Mouse (Mus musculus): Measurements from ENCODE around the gene Hist1h4d. TPM values are rescaled to one million over a fixed set of nuclear protein-coding genes. Genes with fewer than 3 reads are reported as not detected.

Gene Hist1h4d
- total and polyA plus RNA-seq, 3 experiments: 11.7 to 1,889 TPM; not detected in 1

GRCm38 (mm10) chr13:23551931-23552914, 29.2 kb upstream of the Hist1h4d start:
- H3K79me2 ChIP-seq (ENCODE audit: control insufficient read depth, insufficient read depth, low read length, poor library complexity): peaks cover 3% of the 10 kb centered on the region; the same call in 1 of the 2 replicates
- H3K9me3 ChIP-seq (replicated peaks; ENCODE audit: insufficient read depth, low read length): no peaks in the 10 kb centered on the region
- H3K27me3 ChIP-seq (ENCODE audit: control insufficient read depth in 1 of 2, insufficient read depth in 2 of 2, low read length in 2 of 2): no peaks in the 10 kb centered on the region
- H3K4me1 ChIP-seq (ENCODE audit: control insufficient read depth in 1 of 2, insufficient read depth in 2 of 2, low read length in 2 of 2): peaks cover 0 to 11% of the 10 kb centered on the region in 2 experiments; a peak in 1 of 4 replicates
- peaks cover 0 to 43% of the 10 kb centered on the region in 2 experiments; a peak in 2 of 4 replicates for H3K36me3 ChIP-seq (ENCODE audit: control insufficient read depth in 1 of 2, insufficient read depth in 2 of 2, low read length in 2 of 2)
- peak overlapping the region; percentile 100 for H3K27ac ChIP-seq (ENCODE audit: control insufficient read depth, low read depth, low read length)
- peak overlapping the region in 1 of 2 experiments; percentile 35; a peak in 2 of 4 replicates for H3K4me3 ChIP-seq (ENCODE audit: control insufficient read depth in 1 of 2, insufficient read depth in 1 of 2, low read depth in 2 of 2, low read length in 2 of 2)
- TF ChIP-seq MYB (IDR thresholded peaks at IDR 0.05; ENCODE audit: low read depth, low read length) (no peak), CHD2 (IDR thresholded peaks at IDR 0.05; ENCODE audit: low read length) (no peak), MAFK (IDR thresholded peaks at IDR 0.05; ENCODE audit: borderline replicate concordance, low read depth, low read length) (no peak), E2F4 (IDR thresholded peaks at IDR 0.05; ENCODE audit: borderline replicate concordance, low read depth, low read length) (no peak), CTCF (IDR thresholded peaks at IDR 0.05 in 2 of 3, conservative IDR thresholded peaks at IDR 0.05 in 1 of 3; ENCODE audit: control insufficient read depth in 1 of 3, insufficient read depth in 1 of 3, low read depth in 2 of 3, low read length in 3 of 3, poor library complexity in 1 of 3, severe bottlenecking in 1 of 3) (no peak), ZNF384 (IDR thresholded peaks at IDR 0.05; ENCODE audit: low read depth, low read length) (no peak), CHD1 (IDR thresholded peaks at IDR 0.05; ENCODE audit: low read depth, low read length) (no peak), ELF1 (IDR thresholded peaks at IDR 0.05; ENCODE audit: low read depth, low read length) (no peak), POLR2AphosphoS2 (IDR thresholded peaks at IDR 0.05; ENCODE audit: low read length) (no peak), MYC (IDR thresholded peaks at IDR 0.05; ENCODE audit: low read depth, low read length) (no peak), TAL1 (IDR thresholded peaks at IDR 0.05; ENCODE audit: low read length) (no peak), RCOR1 (IDR thresholded peaks at IDR 0.05; ENCODE audit: low read depth, low read length) (no peak), SIN3A (IDR thresholded peaks at IDR 0.05; ENCODE audit: low read length) (no peak), KAT2A (conservative IDR thresholded peaks at IDR 0.05; ENCODE audit: low read depth, low read length) (no peak), ZKSCAN1 (IDR thresholded peaks at IDR 0.05; ENCODE audit: low read depth, low read length) (no peak), POLR2AphosphoS5 (IDR thresholded peaks at IDR 0.05; ENCODE audit: borderline replicate concordance, low read depth, low read length) (no peak), NRF1 (IDR thresholded peaks at IDR 0.05; ENCODE audit: insufficient read depth, low read depth, low read length, poor library complexity, severe bottlenecking) (no peak), MXI1 (IDR thresholded peaks at IDR 0.05; ENCODE audit: low read depth, low read length) (no peak), ZMIZ1 (IDR thresholded peaks at IDR 0.05; ENCODE audit: low read depth, low read length) (no peak), SMC3 (IDR thresholded peaks at IDR 0.05; ENCODE audit: low read depth, low read length) (no peak)
- H3K9ac ChIP-seq (ENCODE audit: control insufficient read depth, low read depth, low read length, poor library complexity, severe bottlenecking): peak overlapping the region; percentile 85
- peak; percentile 73 for DNase-seq (ENCODE audit: low read depth, low spot score)

All from MEL (cell line).